Comparison of ENCODE assay signal across 8 mouse cellular contexts in genomic region chr2:4561196-4561595, GRCm38 (mm10).
DNase-seq lines count a peak whose midpoint lies in the region; ATAC-seq and TF ChIP-seq lines count a peak whose summit lies in the region.

No protein-coding gene starts in this region.

- no peak for DNase-seq in thymus, adult 2 months
- no peak for DNase-seq in thymus, postnatal 14 days
- peak; percentile 30 for DNase-seq in skeletal muscle tissue, adult 2 months (ENCODE audit: low read depth, low spot score)
- no peak for DNase-seq in adrenal gland, postnatal 10 days
- no peak for DNase-seq in urinary bladder, postnatal 10 days (ENCODE audit: low spot score)

- no peaks in the 10 kb centered on the region for H3K27me3 ChIP-seq in thymus, adult 2 months (ENCODE audit: control insufficient read depth, insufficient read depth, low read length)
- no peaks in the 10 kb centered on the region for H3K27me3 ChIP-seq in forebrain, embryonic 12.5 days
- no peaks in the 10 kb centered on the region for H3K27me3 ChIP-seq in limb, embryonic 15.5 days

- H3K4me1 ChIP-seq in thymus, adult 2 months (replicated peaks; ENCODE audit: control insufficient read depth, insufficient read depth, low read length) = peaks cover 20% of the 10 kb centered on the region
- H3K4me1 ChIP-seq in forebrain, embryonic 12.5 days = peaks cover 77% of the 10 kb centered on the region
- peaks cover 69% of the 10 kb centered on the region for H3K4me1 ChIP-seq in limb, embryonic 15.5 days

- TF ChIP-seq POLR2A in thymus, adult 2 months (IDR thresholded peaks at IDR 0.05; ENCODE audit: control insufficient read depth, extremely low read depth, insufficient read depth, low read length, poor library complexity) = no peak

- peak overlapping the region; percentile 61 for H3K4me2 ChIP-seq in forebrain, embryonic 12.5 days
- H3K4me2 ChIP-seq in limb, embryonic 15.5 days = peak overlapping the region; percentile 67

- H3K27ac ChIP-seq in thymus, adult 2 months (ENCODE audit: control insufficient read depth, insufficient read depth, low read length) = peak overlapping the region; percentile 7; the same call in 1 of the 2 replicates
- peak overlapping the region; percentile 92 for H3K27ac ChIP-seq in forebrain, embryonic 12.5 days
- peak overlapping the region; percentile 96 for H3K27ac ChIP-seq in limb, embryonic 15.5 days

- H3K9me3 ChIP-seq in forebrain, embryonic 12.5 days = no peaks in the 10 kb centered on the region
- no peaks in the 10 kb centered on the region for H3K9me3 ChIP-seq in limb, embryonic 15.5 days

- H3K4me3 ChIP-seq in thymus, adult 2 months (ENCODE audit: control insufficient read depth, insufficient read depth, low read length) = peak overlapping the region; percentile 14
- H3K4me3 ChIP-seq in forebrain, embryonic 12.5 days (replicated peaks) = peak overlapping the region; percentile 43
- peak overlapping the region; percentile 49 for H3K4me3 ChIP-seq in limb, embryonic 15.5 days

- peak overlapping the region; percentile 64; the same call in 1 of the 2 replicates for H3K9ac ChIP-seq in forebrain, embryonic 12.5 days
- H3K9ac ChIP-seq in limb, embryonic 15.5 days = peak overlapping the region; percentile 11; the same call in 1 of the 2 replicates

- H3K36me3 ChIP-seq in thymus, adult 2 months (ENCODE audit: control insufficient read depth, insufficient read depth, low read length) = no peaks in the 10 kb centered on the region
- peaks cover 22% of the 10 kb centered on the region for H3K36me3 ChIP-seq in forebrain, embryonic 12.5 days (replicated peaks)
- H3K36me3 ChIP-seq in limb, embryonic 15.5 days = peaks cover 16% of the 10 kb centered on the region

- TF ChIP-seq CTCF in thymus, adult 2 months (IDR thresholded peaks at IDR 0.05; ENCODE audit: borderline replicate concordance, control insufficient read depth, extremely low read depth, insufficient read depth, low read length, poor library complexity) = no peak

- 7% methylated on average over 5 of the region's 5 CpGs for WGBS in thymus, adult 2 months
- WGBS in forebrain, embryonic 12.5 days = 38% methylated on average over 5 of the region's 5 CpGs
- 15% methylated on average over 5 of the region's 5 CpGs for WGBS in limb, embryonic 15.5 days

- ATAC-seq in forebrain, embryonic 12.5 days (ENCODE audit: low FRiP score) = no peak
- ATAC-seq in limb, embryonic 15.5 days (ENCODE audit: insufficient number of reproducible peaks, low FRiP score, low TSS enrichment, low read depth) = no peak
- ATAC-seq in monocyte, adult 5-6 weeks (replicated peaks; ENCODE audit: insufficient number of reproducible peaks, low FRiP score, low TSS enrichment, poor library complexity, severe bottlenecking) = no peak; the same call in 1 of the 2 replicates

Comparison
In these comparisons a context has a peak if more than half of its experiments do, and no peak if none do; other contexts are left out.
1. H3K27ac ChIP-seq: peak in every context shown above with its lines; median percentile 96 in limb, embryonic 15.5 days; 92 in forebrain, embryonic 12.5 days; 7 in thymus, adult 2 months.